ENCODE assay signal across 8 mouse cellular contexts in genomic region chr10:127177235-127177634, GRCm38 (mm10). TPM values are rescaled to one million over a fixed set of nuclear protein-coding genes. Genes with fewer than 3 reads are reported as not detected.
DNase-seq lines count a peak whose midpoint lies in the region; ATAC-seq and TF ChIP-seq lines count a peak whose summit lies in the region.

No protein-coding gene starts in this region.

- ATAC-seq in intestine, embryonic 14.5 days (replicated peaks; ENCODE audit: low FRiP score, low TSS enrichment, low read depth), result no peak
- no peak for ATAC-seq in intestine, embryonic 16.5 days
- ATAC-seq in forebrain, postnatal 0 days, result peak; percentile 21
- ATAC-seq in liver, embryonic 15.5 days (ENCODE audit: insufficient read depth), result no peak
- no peak for ATAC-seq in CD4-positive, CD25-positive, alpha-beta regulatory T cell, adult 4 months

- H3K36me3 ChIP-seq in intestine, embryonic 14.5 days (ENCODE audit: control insufficient read depth, insufficient read depth, low read length), result no peaks in the 10 kb centered on the region
- no peaks in the 10 kb centered on the region for H3K36me3 ChIP-seq in intestine, embryonic 16.5 days (ENCODE audit: control insufficient read depth, insufficient read depth, low read length)
- H3K36me3 ChIP-seq in embryonic facial prominence, embryonic 10.5 days (replicated peaks), result no peaks in the 10 kb centered on the region
- no peaks in the 10 kb centered on the region for H3K36me3 ChIP-seq in forebrain, postnatal 0 days (ENCODE audit: insufficient read depth)
- 0 out of 2 replicates have a peak, but pooled peaks cover under 1% of the 10 kb centered on the region for H3K36me3 ChIP-seq in liver, embryonic 15.5 days (replicated peaks)

- TF ChIP-seq CTCF in forebrain, postnatal 0 days (IDR thresholded peaks at IDR 0.05; ENCODE audit: low read depth), result no peak

- H3K9ac ChIP-seq in intestine, embryonic 14.5 days (ENCODE audit: low read length), result no peak overlapping the region
- no peak overlapping the region for H3K9ac ChIP-seq in intestine, embryonic 16.5 days (ENCODE audit: low read depth, low read length)
- H3K9ac ChIP-seq in forebrain, postnatal 0 days, result no peak overlapping the region
- H3K9ac ChIP-seq in liver, embryonic 15.5 days, result no peak overlapping the region

- H3K4me2 ChIP-seq in intestine, embryonic 14.5 days (ENCODE audit: low read length), result 0 out of 2 replicates have a peak overlapping the region, but pooled peaks have one; percentile 54
- H3K4me2 ChIP-seq in intestine, embryonic 16.5 days (ENCODE audit: low read depth, low read length), result no peak overlapping the region; the same call in 1 of the 2 replicates
- H3K4me2 ChIP-seq in forebrain, postnatal 0 days (ENCODE audit: low read depth), result peak overlapping the region; percentile 52; the same call in 1 of the 2 replicates
- peak overlapping the region; percentile 69 for H3K4me2 ChIP-seq in liver, embryonic 15.5 days

- DNase-seq in intestine, embryonic 14.5 days (ENCODE audit: low spot score), result no peak
- DNase-seq in embryonic facial prominence, embryonic 10.5 days (ENCODE audit: low spot score), result no peak
- DNase-seq in forebrain, postnatal 0 days, result no peak
- no peak for DNase-seq in thymus, postnatal 4 days
- DNase-seq in layer of hippocampus, adult 9-10 months (ENCODE audit: low spot score), result no peak

- peaks cover 57% of the 10 kb centered on the region for H3K27me3 ChIP-seq in intestine, embryonic 14.5 days (replicated peaks; ENCODE audit: control insufficient read depth, insufficient read depth, low read length)
- H3K27me3 ChIP-seq in intestine, embryonic 16.5 days (replicated peaks; ENCODE audit: control insufficient read depth, insufficient read depth, low read length), result peaks cover 45% of the 10 kb centered on the region
- H3K27me3 ChIP-seq in embryonic facial prominence, embryonic 10.5 days (replicated peaks; ENCODE audit: low read depth, poor library complexity, severe bottlenecking), result peaks cover 69% of the 10 kb centered on the region
- peaks cover 40% of the 10 kb centered on the region for H3K27me3 ChIP-seq in forebrain, postnatal 0 days (ENCODE audit: insufficient read depth, low read length)
- H3K27me3 ChIP-seq in liver, embryonic 15.5 days, result peaks cover 86% of the 10 kb centered on the region

- no peak overlapping the region for H3K27ac ChIP-seq in intestine, embryonic 14.5 days (ENCODE audit: low read depth)
- no peak overlapping the region for H3K27ac ChIP-seq in intestine, embryonic 16.5 days (ENCODE audit: low read length)
- H3K27ac ChIP-seq in embryonic facial prominence, embryonic 10.5 days (replicated peaks), result no peak overlapping the region
- no peak overlapping the region for H3K27ac ChIP-seq in forebrain, postnatal 0 days (ENCODE audit: low read depth, low read length)
- no peak overlapping the region for H3K27ac ChIP-seq in liver, embryonic 15.5 days (replicated peaks)

- H3K9me3 ChIP-seq in intestine, embryonic 14.5 days (ENCODE audit: control insufficient read depth, low read length), result no peaks in the 10 kb centered on the region
- H3K9me3 ChIP-seq in intestine, embryonic 16.5 days (ENCODE audit: control insufficient read depth, low read length), result no peaks in the 10 kb centered on the region
- H3K9me3 ChIP-seq in embryonic facial prominence, embryonic 10.5 days, result no peaks in the 10 kb centered on the region
- H3K9me3 ChIP-seq in forebrain, postnatal 0 days (ENCODE audit: low read length), result no peaks in the 10 kb centered on the region
- no peaks in the 10 kb centered on the region for H3K9me3 ChIP-seq in liver, embryonic 15.5 days (replicated peaks)

- no peak overlapping the region for H3K4me3 ChIP-seq in intestine, embryonic 14.5 days (ENCODE audit: low read depth, low read length)
- no peak overlapping the region for H3K4me3 ChIP-seq in intestine, embryonic 16.5 days (ENCODE audit: low read length)
- H3K4me3 ChIP-seq in embryonic facial prominence, embryonic 10.5 days, result peak overlapping the region; percentile 51
- no peak overlapping the region; the same call in 1 of the 2 replicates for H3K4me3 ChIP-seq in forebrain, postnatal 0 days (ENCODE audit: low read depth, low read length)
- H3K4me3 ChIP-seq in liver, embryonic 15.5 days (replicated peaks), result peak overlapping the region; percentile 34

- 20% methylated on average over 9 of the region's 9 CpGs for WGBS in intestine, embryonic 14.5 days
- 25% methylated on average over 9 of the region's 9 CpGs for WGBS in intestine, embryonic 16.5 days
- WGBS in embryonic facial prominence, embryonic 10.5 days, result 21% methylated on average over 9 of the region's 9 CpGs
- WGBS in forebrain, postnatal 0 days, result 17% methylated on average over 9 of the region's 9 CpGs
- 21% methylated on average over 9 of the region's 9 CpGs for WGBS in liver, embryonic 15.5 days (ENCODE audit: insufficient replicate concordance)

- H3K4me1 ChIP-seq in intestine, embryonic 14.5 days (replicated peaks; ENCODE audit: control insufficient read depth, insufficient read depth, low read length), result peaks cover 14% of the 10 kb centered on the region; the same call in 1 of the 2 replicates
- peaks cover 17% of the 10 kb centered on the region for H3K4me1 ChIP-seq in intestine, embryonic 16.5 days (ENCODE audit: control insufficient read depth, insufficient read depth, low read length)
- H3K4me1 ChIP-seq in embryonic facial prominence, embryonic 10.5 days, result peaks cover 41% of the 10 kb centered on the region
- peaks cover 7% of the 10 kb centered on the region for H3K4me1 ChIP-seq in forebrain, postnatal 0 days (ENCODE audit: insufficient read depth)
- H3K4me1 ChIP-seq in liver, embryonic 15.5 days (replicated peaks), result peaks cover 44% of the 10 kb centered on the region

RNA-seq across cellular contexts. Expression of gene Slc26a10, which starts 3.2 kb away (rescaled TPM):
- 0.93 and 1.3 TPM in 2 replicates for polyA plus RNA-seq in intestine, embryonic 14.5 days (2014; fragmentation: Nextera tagmentation; extraction: Ambion mirVana)
- polyA plus RNA-seq in intestine, embryonic 16.5 days (2015; fragmentation: Nextera tagmentation; extraction: Ambion mirVana), result 1.0 and 1.1 TPM in 2 replicates
- polyA plus RNA-seq in embryonic facial prominence, embryonic 10.5 days (2016; fragmentation: Nextera tagmentation; extraction: Ambion mirVana), result 2.1 and 2.9 TPM in 2 replicates
- 0.10 TPM in 1 of 2 replicates, not detected in the other for total RNA-seq in forebrain, postnatal 0 days (2014; rRNA removed)
- 0.80 and 1.1 TPM in 2 replicates for polyA plus RNA-seq in forebrain, postnatal 0 days (2015; fragmentation: Nextera tagmentation; extraction: Ambion mirVana)
- polyA plus RNA-seq in liver, embryonic 15.5 days (2015; fragmentation: Nextera tagmentation; extraction: Ambion mirVana), result 2.1 and 3.2 TPM in 2 replicates
- 1 to 10 TPM; 2.6 to 2.8 TPM for polyA plus RNA-seq in CD4-positive, CD25-positive, alpha-beta regulatory T cell, adult 4 months (2017; shearing (Covaris generic))

RNA-seq across cellular contexts. Expression of gene B4galnt1, which starts 12.2 kb away (rescaled TPM):
- polyA plus RNA-seq in intestine, embryonic 14.5 days (2014; fragmentation: Nextera tagmentation; extraction: Ambion mirVana), result 54.3 and 66.0 TPM in 2 replicates
- polyA plus RNA-seq in intestine, embryonic 16.5 days (2015; fragmentation: Nextera tagmentation; extraction: Ambion mirVana), result 65.6 and 66.7 TPM in 2 replicates
- polyA plus RNA-seq in embryonic facial prominence, embryonic 10.5 days (2016; fragmentation: Nextera tagmentation; extraction: Ambion mirVana), result 3.0 and 3.8 TPM in 2 replicates
- total RNA-seq in forebrain, postnatal 0 days (2014; rRNA removed), result 87.9 and 94.4 TPM in 2 replicates
- 87.3 and 87.8 TPM in 2 replicates for polyA plus RNA-seq in forebrain, postnatal 0 days (2015; fragmentation: Nextera tagmentation; extraction: Ambion mirVana)
- polyA plus RNA-seq in liver, embryonic 15.5 days (2015; fragmentation: Nextera tagmentation; extraction: Ambion mirVana), result 19.3 and 21.0 TPM in 2 replicates
- polyA plus RNA-seq in CD4-positive, CD25-positive, alpha-beta regulatory T cell, adult 4 months (2017; shearing (Covaris generic)), result 100 to 1,000 TPM; 166 to 206 TPM

RNA-seq across cellular contexts. Expression of gene Arhgef25, which starts 12.6 kb away (rescaled TPM):
- polyA plus RNA-seq in intestine, embryonic 14.5 days (2014; fragmentation: Nextera tagmentation; extraction: Ambion mirVana), result 49.0 and 57.7 TPM in 2 replicates
- 44.7 and 46.3 TPM in 2 replicates for polyA plus RNA-seq in intestine, embryonic 16.5 days (2015; fragmentation: Nextera tagmentation; extraction: Ambion mirVana)
- polyA plus RNA-seq in embryonic facial prominence, embryonic 10.5 days (2016; fragmentation: Nextera tagmentation; extraction: Ambion mirVana), result 26.9 and 29.6 TPM in 2 replicates
- total RNA-seq in forebrain, postnatal 0 days (2014; rRNA removed), result 45.4 and 61.3 TPM in 2 replicates
- 14.8 and 16.9 TPM in 2 replicates for polyA plus RNA-seq in forebrain, postnatal 0 days (2015; fragmentation: Nextera tagmentation; extraction: Ambion mirVana)
- 5.4 and 5.8 TPM in 2 replicates for polyA plus RNA-seq in liver, embryonic 15.5 days (2015; fragmentation: Nextera tagmentation; extraction: Ambion mirVana)
- polyA plus RNA-seq in CD4-positive, CD25-positive, alpha-beta regulatory T cell, adult 4 months (2017; shearing (Covaris generic)), result under 1 TPM in 1 of 2 experiments, not detected in 1; 0.38 TPM

RNA-seq across cellular contexts. Expression of gene Dtx3, which starts 18.3 kb away (rescaled TPM):
- polyA plus RNA-seq in intestine, embryonic 14.5 days (2014; fragmentation: Nextera tagmentation; extraction: Ambion mirVana), result 95.8 and 101 TPM in 2 replicates
- polyA plus RNA-seq in intestine, embryonic 16.5 days (2015; fragmentation: Nextera tagmentation; extraction: Ambion mirVana), result 54.4 and 56.9 TPM in 2 replicates
- polyA plus RNA-seq in embryonic facial prominence, embryonic 10.5 days (2016; fragmentation: Nextera tagmentation; extraction: Ambion mirVana), result 107 and 115 TPM in 2 replicates
- 198 and 245 TPM in 2 replicates for total RNA-seq in forebrain, postnatal 0 days (2014; rRNA removed)
- polyA plus RNA-seq in forebrain, postnatal 0 days (2015; fragmentation: Nextera tagmentation; extraction: Ambion mirVana), result 175 and 178 TPM in 2 replicates
- polyA plus RNA-seq in liver, embryonic 15.5 days (2015; fragmentation: Nextera tagmentation; extraction: Ambion mirVana), result 16.7 and 16.9 TPM in 2 replicates
- polyA plus RNA-seq in CD4-positive, CD25-positive, alpha-beta regulatory T cell, adult 4 months (2017; shearing (Covaris generic)), result 10 to 100 TPM; 39.4 to 42.2 TPM

RNA-seq across cellular contexts. Expression of gene Pip4k2c, which starts 34.1 kb away (rescaled TPM):
- polyA plus RNA-seq in intestine, embryonic 14.5 days (2014; fragmentation: Nextera tagmentation; extraction: Ambion mirVana), result 24.2 and 25.9 TPM in 2 replicates
- 40.3 and 44.5 TPM in 2 replicates for polyA plus RNA-seq in intestine, embryonic 16.5 days (2015; fragmentation: Nextera tagmentation; extraction: Ambion mirVana)
- polyA plus RNA-seq in embryonic facial prominence, embryonic 10.5 days (2016; fragmentation: Nextera tagmentation; extraction: Ambion mirVana), result 25.3 and 25.9 TPM in 2 replicates
- 21.5 and 23.3 TPM in 2 replicates for total RNA-seq in forebrain, postnatal 0 days (2014; rRNA removed)
- polyA plus RNA-seq in forebrain, postnatal 0 days (2015; fragmentation: Nextera tagmentation; extraction: Ambion mirVana), result 17.8 and 20.1 TPM in 2 replicates
- polyA plus RNA-seq in liver, embryonic 15.5 days (2015; fragmentation: Nextera tagmentation; extraction: Ambion mirVana), result 41.9 and 45.1 TPM in 2 replicates
- polyA plus RNA-seq in CD4-positive, CD25-positive, alpha-beta regulatory T cell, adult 4 months (2017; shearing (Covaris generic)), result 10 to 100 TPM; 24.2 to 39.3 TPM

Comparison
In these comparisons a context has a peak if more than half of its experiments do, and no peak if none do; other contexts are left out.
1. H3K4me3 ChIP-seq: peak in embryonic facial prominence, embryonic 10.5 days (single experiment) and liver, embryonic 15.5 days (single experiment); none in intestine, embryonic 14.5 days (single experiment), intestine, embryonic 16.5 days (single experiment) and forebrain, postnatal 0 days (single experiment).